Mouse (Mus musculus) activated CD4-positive, CD25-positive, alpha-beta regulatory T cell, adult 4 months (primary cell): ENCODE data around the gene Slit3. TPM values are rescaled to one million over a fixed set of nuclear protein-coding genes. Genes with fewer than 3 reads are reported as not detected.

Source experiments
- ATAC-seq: one replicate; pipeline ENCODE4 v1.8.0; 2017
- polyA plus RNA-seq, 2 experiments: library from polyadenylated mRNA; unstranded; fragments of 100-300 nt; shearing (Covaris generic); gene quantifications; one replicate each; pipeline ENCODE4 v1.2.1; 2017

The Slit3 gene
- polyA plus RNA-seq, 2 experiments from 2014 or later, result not detected

DNA sequence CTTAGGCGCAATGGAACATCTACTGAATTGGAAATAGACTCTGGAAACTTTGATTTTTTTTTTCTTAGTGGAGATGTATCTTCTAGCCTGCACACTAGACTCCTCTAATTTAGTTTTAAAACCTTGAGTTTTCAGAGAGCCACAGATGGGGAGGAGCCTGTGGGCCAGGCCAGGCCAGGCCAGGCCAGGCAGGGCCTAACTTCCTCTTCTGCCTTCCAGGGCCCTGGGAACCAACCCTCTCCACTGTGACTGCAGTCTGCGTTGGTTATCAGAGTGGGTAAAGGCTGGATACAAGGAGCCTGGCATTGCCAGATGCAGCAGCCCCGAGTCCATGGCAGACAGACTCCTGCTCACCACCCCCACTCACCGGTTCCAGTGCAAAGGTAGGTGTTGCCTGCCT, 539.9 kb downstream of the Slit3 start:
- no peak for ATAC-seq

DNA sequence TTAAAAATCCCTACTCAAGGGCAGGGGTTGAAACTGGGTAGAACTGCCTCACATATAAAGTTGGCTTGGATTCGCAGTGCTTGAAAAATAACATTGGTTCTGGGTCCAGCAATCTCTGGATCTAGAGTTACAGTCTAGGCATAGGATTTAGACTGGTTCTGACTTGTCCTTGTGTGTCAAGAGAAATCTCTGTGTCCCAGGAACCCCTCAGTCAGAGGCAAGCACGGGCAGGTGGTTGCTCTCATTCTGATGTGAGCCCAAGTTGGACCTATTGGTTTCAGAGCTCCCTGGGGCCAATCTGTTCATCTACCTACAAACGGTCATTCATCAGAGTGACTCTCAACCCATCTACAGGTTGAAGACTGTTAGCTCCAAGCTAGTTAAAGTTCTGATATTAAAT, 541.9 kb downstream of the Slit3 start:
- no peak for ATAC-seq

DNA sequence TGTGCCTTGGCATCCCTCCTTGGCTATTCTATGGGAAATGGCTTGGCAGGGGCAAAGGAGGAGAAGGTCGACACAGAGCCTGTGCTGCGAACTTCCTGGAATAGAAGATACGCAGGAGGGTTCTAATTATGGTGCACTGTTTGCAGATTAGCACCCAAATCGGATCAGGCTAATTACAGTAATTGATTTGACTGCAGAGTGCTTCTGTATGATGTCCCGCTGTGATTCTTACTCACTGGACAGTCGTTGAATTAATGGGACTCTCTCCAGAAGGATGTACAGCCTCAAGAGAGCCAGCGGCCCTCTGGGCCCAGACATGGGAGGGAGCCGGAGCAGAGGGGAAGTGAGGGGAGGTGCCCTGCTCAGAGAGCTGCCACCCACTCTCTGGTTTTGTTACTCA, 542.6 kb downstream of the Slit3 start:
- no peak for ATAC-seq

DNA sequence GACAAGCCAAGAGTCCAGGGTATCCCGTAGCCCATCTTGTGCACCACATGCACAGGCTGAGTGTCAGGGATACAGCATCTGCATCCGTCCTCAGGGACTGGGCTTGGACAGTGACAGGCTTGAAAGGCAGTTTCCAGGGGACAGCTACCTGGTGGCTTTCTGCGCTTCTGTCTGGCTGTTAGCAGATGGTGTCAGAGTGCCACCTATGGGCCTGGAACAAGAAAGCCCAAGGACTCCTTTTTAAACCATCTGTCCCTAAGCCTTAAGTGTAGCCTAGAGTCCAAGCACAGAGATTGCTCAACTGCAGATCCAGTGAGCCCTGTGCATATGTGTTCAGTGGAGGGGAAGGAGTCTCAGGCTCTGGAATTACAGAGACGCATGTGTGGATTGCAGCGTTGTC, 544.0 kb downstream of the Slit3 start:
- ATAC-seq, result no peak

DNA sequence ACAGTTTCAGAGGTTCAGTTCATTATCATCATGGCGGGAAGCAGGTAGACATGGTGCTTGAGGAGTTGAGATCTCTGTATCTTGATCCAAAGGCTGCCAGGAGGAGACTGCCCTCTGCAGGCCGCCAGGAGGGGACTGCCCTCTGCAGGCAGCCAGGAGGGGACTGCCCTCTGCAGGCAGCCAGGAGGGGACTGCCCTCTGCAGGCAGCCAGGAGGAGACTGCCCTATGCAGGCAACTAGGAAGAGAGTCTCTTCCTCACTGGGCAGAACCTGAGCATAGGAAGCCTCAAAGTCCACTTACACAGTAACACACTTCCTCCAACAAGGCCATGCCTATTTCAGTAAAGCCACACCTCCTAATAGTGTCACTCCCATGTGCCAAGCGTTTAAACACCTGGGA, 546.4 kb downstream of the Slit3 start:
- no peak for ATAC-seq

DNA sequence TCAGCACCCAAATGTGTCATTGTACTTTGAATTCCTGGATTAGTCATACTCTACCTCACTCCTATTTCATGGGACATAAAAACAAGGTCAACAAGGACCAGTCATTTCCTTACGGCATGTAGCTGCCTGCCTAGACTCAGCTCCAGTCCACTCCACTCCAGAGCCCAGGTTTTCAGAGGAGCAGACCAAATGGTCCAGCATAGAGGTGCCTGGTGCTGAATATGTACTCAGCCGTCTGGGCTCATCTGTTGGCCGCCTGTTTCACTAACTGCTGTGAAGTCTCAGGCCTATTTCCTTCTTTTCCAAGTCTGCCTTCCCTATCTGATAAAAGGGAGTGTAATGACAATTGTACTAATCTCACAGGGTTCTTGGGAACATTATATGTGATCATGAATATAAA, 547.1 kb downstream of the Slit3 start:
- ATAC-seq, result no peak

DNA sequence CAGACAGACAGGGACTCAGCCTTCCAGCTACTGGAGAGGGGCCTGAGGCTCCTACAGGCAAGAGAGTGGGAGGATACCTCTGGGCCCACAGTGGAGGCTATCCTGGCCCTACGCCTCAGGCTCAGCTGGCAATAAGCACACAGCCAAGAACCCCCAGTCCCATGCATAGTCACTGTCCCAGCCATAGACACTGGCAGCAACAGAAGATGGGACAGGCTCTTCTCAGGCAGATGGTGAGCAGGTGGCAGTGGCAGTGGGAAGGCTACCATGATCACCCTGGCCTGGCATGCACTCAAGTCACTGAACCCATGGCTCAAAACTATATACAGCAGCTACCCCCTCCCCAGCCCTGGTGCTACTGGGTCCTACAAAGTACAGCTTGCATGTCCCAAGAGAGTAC, 547.7 kb downstream of the Slit3 start:
- ATAC-seq, result no peak

DNA sequence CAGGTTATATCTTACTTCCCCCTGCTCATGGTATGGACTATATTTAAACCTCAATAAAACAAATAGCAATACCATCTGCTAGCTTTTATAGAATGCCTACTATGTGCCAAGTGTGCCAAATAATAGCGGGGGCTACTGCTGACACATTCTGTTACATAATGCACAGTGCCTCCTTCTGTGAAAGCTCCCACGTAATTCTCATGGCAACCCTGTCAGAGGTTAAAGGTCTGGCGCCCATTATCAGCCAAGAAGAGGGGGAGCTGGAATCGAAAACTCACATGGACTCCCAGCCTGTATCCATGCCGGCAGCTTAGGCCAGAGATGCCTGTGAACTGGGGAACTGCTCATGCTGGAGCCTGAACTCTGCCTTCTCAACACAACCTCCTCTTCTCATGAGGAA, 548.5 kb downstream of the Slit3 start:
- no peak for ATAC-seq

DNA sequence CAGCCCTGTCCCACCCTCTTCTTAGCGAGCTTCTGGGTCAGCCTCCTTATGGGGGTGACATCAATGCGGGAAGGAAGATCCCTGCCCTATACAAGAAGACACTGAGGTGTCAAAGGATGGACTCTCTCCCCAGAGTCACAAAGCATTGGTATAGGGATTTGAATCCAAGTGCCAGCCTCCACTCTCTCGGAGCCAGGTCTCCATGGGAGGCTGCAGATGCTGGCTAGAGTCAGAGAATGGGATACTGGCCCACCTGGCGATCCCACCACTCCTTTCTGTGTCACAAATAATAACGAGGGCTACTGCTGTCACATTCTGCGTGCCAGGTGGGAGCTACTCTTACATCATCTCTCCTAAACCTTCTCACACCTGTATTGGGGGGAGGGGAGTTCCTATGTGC, 549.2 kb downstream of the Slit3 start:
- no peak for ATAC-seq

DNA sequence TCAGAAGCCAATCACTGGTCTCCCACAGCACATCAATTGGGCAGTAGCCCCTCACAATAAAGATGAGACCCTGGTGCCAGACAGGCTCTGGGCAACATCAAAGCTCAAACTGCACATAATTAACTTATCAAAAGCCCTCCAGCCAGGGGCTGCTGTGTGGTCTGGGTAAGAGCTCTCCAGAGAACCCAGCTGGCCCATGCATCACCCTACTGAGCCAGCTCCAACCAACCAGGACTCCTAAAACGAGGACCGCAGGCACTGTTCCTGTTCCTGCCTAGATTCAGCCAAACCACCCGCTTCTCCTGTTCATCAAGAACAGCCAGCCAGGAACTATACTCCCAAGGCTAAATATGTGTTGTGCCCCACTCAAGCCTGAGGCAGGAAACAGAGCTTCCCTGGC, 549.7 kb downstream of the Slit3 start:
- no peak for ATAC-seq

DNA sequence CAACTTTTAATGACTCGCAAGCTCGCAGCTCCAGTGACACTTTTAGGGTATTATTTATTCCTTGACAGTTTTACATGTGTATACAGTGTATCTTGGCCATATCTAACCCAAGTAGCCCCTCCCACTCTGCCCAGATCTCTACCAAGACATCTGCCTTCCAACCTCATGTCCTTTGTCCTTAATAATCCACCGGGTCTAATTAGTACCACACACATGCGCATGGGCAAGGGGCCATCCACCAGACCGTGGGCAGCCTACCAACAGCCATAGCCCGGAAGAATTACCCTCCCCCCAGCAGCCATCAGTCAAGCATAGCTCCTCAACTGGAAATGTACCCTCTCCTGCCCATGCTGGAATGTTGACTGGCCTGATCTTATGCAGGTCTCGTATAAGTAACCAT, 552.0 kb downstream of the Slit3 start:
- no peak for ATAC-seq

DNA sequence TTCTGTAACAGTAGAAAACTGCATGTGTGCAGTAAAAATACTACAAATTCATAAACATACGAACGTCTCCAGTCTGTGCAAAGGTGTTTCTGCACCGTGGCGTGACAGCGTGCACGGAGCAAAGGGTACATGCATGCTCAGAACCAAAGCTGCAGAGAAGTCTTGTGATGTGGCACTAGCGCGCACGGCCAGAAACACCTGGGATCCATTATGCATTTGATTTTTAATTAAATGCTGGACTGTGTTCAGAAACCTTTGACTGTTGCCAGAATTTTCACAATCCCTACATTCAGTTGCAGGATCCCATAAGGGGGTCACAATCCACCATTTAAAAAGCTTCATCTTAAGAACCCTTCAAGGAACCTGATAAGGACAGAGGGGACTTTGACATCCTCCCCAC, 553.2 kb downstream of the Slit3 start:
- no peak for ATAC-seq

DNA sequence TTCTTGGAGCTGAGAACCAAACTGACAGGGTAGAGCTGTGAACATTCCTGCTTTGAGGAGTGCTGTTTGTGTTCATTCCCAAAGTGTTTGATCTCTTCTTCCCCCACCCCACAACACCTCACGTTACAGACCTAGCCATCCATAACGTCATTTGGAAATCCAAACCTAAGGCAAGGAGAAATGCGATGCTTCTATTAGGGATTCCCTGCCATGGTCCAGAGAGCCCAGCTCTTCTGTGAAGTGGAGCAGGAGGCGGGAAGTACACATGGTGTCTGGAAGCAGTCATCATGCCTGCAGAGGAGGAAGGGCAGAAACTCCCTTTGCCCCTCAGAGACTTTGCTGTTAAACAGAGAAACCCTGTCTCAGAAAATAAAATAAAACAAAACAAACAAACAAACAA, 555.7 kb downstream of the Slit3 start:
- no peak for ATAC-seq

DNA sequence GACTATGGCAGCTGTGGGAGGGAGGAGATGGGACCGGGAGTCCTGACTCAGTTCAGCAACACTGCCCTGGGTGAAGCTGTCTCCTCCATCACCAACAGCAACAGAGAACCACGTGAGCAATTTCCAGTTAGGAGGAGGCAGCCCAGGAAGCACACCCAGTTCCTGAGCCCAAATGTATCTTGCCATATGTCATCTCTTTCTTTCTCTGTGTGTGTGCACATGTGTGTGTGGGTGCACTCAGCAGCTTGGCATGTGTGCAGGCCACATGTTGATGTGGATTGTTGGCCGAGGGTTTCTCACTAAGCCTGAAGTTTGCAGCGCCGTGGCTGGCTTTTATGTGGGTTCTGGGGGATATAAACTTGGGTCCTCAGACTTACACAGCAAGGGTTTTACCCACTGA, 559.0 kb downstream of the Slit3 start:
- no peak for ATAC-seq

DNA sequence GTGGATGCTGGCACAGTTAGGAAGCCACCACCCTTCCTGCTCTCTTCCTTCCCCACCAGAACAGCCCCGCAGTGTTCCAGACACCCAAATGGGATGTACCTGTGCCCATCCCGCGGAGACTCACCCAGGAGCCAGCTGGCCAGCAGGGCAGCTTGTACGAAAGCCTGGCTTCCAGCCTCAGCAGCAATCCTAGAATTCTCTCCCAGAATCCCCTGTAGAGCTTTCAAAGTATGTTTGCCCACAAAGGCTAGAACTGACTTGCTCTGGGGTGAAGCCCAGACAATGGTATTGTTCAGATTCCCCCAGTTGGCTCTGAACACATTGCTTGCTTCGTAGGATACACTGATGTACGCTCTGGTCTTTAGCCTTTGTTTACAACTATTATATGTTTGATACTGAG, 566.3 kb downstream of the Slit3 start:
- ATAC-seq, result no peak

DNA sequence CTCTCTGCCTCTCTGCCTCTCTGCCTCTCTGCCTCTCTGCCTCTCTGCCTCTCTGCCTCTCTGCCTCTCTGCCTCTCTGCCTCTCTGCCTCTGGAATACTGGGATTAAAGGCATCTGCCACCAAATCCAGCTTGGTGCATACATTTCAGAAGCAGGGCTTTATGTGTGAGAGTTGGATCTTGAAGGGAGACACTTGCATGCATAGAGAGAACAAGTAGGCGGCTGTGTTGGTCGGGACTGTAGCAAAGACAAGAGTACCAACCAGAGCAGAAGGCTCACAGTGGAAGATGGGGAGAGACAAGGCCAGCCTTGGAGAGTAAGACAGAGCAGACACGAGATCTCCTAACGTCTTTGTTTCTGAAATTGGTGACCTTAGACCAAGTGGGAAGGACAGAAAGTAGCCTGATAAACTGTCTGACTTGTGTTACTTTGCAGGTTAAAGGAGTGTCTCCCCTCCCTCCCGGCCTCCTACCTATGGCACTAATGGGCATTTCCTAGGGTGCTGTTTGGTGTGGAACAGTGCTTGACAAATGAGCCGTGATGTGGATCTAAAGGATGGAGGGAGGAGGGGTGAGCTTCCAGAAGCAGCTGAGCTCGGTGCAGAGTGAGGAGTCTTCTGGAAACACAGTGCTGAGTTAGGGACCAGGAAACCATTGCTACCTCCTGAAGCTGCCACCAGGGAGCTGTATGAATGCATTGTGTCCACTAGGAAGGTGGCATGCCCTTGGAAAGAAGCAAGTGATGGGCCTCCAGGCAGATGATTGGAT, 569.7 kb downstream of the Slit3 start:
- ATAC-seq, result no peak

DNA sequence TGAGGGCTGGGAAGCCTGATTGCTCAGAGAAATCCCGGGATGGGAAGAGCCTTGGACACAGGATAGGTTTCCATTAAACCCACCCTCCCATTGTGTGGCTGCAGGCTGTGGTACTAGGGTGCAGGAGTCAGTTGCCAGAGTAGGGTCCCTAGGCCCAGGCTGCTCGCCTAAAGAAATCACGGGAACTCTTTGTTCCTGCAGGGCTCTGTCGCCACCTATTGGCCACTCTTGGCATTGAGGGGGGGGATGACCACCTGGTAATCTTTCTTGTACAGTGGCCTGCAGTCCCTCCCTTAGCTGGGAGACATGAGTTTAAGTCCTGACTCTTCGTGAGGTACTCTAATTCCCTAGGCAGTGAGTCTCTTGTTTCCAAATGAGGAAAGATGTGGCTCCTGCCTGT, 572.1 kb downstream of the Slit3 start:
- no peak for ATAC-seq

DNA sequence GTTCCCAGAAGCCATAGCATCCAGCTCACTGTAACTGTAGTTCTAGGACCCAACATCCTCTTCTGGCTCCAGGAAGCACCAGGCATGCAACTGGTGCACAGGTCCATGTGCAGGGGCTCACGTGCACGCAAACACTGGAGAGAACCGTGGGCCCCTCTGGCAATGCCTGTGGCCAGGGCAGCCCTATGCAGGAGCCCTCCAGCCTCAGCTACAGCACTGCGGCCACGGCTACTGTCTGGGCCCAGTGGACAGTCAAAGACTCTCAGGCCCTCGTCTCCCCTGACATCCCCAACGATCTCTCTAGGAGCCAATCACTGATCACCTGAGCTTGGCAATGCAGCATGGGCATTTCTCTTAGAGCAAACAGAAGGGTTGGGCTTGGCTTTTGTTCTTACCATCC, 572.6 kb downstream of the Slit3 start:
- no peak for ATAC-seq

DNA sequence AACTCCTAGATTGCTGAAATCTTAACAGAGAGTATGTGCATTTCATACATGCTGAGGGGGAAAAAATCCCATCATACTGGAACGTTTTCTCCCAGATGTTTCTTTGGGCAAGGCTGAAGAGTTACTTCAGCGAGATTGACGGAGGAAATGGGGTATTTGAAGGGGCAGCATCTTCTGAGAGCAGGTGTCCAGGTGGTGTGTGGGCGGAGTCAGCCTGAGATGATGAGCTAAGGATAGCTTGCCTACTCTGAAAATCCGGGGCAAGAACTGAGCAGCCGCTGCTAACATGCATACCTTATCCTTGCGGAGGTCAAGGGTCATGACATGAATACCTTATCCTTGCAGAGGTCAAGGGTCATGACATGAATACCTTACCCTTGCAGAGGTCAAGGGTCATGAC, 576.5 kb downstream of the Slit3 start:
- ATAC-seq, result no peak

DNA sequence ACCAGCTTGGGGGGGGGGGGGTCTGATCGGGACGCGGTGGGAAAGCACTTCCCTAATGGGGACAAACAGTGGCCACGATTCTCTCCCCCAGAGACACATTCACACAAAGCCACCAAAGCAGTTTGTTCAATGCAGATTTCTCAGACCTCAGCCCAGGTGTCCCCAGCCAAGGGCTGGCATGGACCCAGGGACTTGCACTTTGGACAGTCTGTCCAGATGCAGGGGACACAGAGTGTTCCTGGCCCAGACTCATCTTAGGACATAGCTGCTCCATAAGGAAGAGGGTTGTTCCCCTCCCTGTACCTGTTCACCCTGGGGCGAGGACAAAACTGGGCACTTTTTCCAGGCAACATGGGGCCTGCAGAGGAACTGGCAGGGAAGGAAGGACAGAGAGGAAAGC, 577.9 kb downstream of the Slit3 start:
- ATAC-seq, result no peak

DNA sequence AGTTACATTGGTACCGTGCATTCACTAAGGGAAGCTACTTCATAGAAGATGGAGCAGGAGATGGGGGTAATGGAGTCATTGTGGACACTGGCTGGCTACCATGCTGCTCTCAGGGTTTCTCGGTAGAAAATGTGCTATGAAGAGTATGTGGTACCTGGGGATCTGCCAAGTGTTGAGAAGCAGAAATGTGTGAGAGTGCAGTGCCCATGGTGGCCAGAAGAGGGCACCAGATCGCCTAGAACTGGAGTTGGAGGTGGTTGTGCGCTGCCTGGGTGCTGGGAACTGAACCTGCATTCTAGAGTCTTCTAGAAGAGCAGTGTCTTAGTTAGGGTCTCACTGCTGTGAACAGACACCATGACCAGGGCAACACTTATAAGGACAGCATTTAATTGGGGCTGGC, 582.4 kb downstream of the Slit3 start:
- no peak for ATAC-seq

DNA sequence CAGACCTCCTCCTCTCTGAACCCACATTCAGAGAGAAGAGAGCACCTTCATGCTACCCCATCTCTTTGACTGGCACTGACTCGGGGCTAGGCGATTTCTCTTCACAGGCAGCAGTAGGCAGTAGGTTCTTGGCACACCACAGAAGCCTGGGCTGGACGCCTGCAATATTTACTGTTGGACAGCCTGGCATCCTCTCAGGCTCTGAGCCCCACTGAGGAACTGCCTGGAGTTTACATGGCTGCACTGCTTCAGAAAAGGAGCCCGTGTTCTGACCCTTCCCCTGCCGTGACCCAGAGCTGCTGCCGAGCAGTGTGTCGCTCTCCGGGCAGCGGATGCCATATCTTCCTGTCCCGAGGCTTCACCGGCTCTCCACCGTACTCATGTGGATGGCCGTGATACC, 583.4 kb downstream of the Slit3 start:
- no peak for ATAC-seq

DNA sequence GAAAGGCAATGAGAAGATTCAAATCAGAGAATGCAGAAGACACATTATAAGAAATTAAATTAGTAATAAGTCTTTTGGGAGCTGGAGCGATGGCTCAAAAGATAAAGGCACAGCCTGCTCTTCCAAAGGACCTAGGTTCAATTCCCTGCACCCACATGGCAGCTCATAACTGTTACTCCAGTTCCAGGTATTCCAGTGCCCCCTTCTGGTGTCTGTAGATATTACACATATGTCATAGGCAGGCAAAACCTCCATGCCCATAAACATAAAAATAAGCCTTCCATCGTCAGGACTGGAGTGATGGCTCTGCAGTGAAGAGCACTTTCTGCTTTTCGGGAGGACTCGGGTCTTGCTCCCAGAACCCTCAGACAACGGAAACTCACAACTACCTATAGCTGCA, 583.9 kb downstream of the Slit3 start:
- ATAC-seq, result no peak

DNA sequence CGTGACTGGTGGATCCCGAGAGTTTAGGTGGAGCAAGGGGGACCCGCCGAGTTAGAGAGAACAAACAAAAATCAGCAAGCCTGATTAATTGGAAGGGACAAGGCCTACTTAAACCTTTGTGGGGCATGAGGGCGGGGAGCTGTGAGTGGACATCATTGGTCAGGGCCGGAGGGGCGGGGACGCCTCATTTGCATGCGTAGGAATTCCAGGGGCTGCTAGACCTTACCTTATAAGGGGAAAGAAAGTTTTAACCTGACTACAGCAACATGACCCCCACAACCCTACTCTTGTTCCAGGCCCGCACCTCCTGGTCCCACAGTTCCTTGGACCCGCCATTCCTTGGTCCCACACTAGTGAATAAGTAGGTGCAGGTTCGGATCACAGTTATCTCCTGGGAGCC, 586.4 kb downstream of the Slit3 start:
- no peak for ATAC-seq

DNA sequence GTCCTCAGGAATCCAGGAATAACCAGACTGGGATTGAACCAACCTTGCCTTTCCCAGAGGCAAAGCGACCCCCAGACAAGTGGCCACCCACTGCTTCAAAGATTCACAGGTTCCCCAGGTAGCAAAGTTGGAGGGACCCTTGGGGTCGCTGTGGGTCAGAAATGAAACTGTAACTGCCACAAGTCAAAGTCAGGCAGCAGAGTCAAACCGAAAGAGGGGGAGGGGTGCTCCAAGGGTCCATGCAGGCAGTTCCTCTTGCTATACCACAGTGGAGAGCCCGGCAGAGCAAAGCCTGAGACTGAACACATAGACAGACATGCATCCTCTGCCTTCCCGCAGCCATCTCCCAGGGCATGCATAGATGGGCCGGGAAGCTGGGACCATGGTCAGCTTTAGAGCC, 590.3 kb downstream of the Slit3 start:
- no peak for ATAC-seq
